Mouse (Mus musculus) midbrain, embryonic 12.5 days (tissue): ENCODE data around the gene Add3. TPM values are rescaled to one million over a fixed set of nuclear protein-coding genes. Genes with fewer than 3 reads are reported as not detected.

Source experiments
- ATAC-seq: fragments of 200-750 bp; cut with Nextera tagmentation; 2 replicates; pipeline ENCODE4 v1.8.0; 2017; ENCODE audit warnings: low read depth, moderate TSS enrichment, moderate library complexity; ENCODE audit not compliant: low FRiP score
- H3K27ac ChIP-seq: fragments of 300-500 bp; sonication (generic); replicated peaks from 2 replicates; pipeline ENCODE4 v1.5.1; 2016; ENCODE audit warnings: mild to moderate bottlenecking
- H3K27me3 ChIP-seq: fragments of 300-500 bp; sonication (generic); 2 replicates; pipeline ENCODE4 v1.6.1; 2016; ENCODE audit warnings: mild to moderate bottlenecking
- H3K36me3 ChIP-seq: fragments of 300-500 bp; sonication (generic); 2 replicates; pipeline ENCODE4 v1.6.1; 2016
- H3K4me1 ChIP-seq: fragments of 300-500 bp; sonication (generic); 2 replicates; pipeline ENCODE4 v1.6.1; 2016
- H3K4me2 ChIP-seq: fragments of 300-500 bp; sonication (generic); replicated peaks from 2 replicates; pipeline ENCODE4 v1.6.1; 2016; ENCODE audit warnings: mild to moderate bottlenecking, moderate library complexity
- H3K4me3 ChIP-seq: fragments of 300-500 bp; sonication (generic); 2 replicates; pipeline ENCODE4 v1.5.1; 2016; ENCODE audit warnings: mild to moderate bottlenecking
- H3K9ac ChIP-seq: fragments of 300-500 bp; sonication (generic); replicated peaks from 2 replicates; pipeline ENCODE4 v1.6.1; 2016; ENCODE audit warnings: mild to moderate bottlenecking, moderate library complexity
- H3K9me3 ChIP-seq: fragments of 300-500 bp; sonication (generic); 2 replicates; pipeline ENCODE4 v1.6.1; 2016; ENCODE audit warnings: mild to moderate bottlenecking
- WGBS: fragments of 180-500 bp; shearing (Covaris S2); methylation state at CpG from one replicate; pipeline ENCODE4 v1.1.7; 2016; 5-methylcytosine and 5-hydroxymethylcytosine counted together
- polyA plus RNA-seq: library from polyadenylated mRNA; unstranded; fragments of >200 nt; fragmentation: Nextera tagmentation; extraction: Ambion mirVana; gene quantifications from 2 replicates; pipeline ENCODE4 v1.2.1, GENCODE M21; 2016

The Add3 gene
- polyA plus RNA-seq, 1 experiment from 2014 or later, result 47.5 TPM

GRCm38 (mm10) chr19:53257631-53258560 lies 117.7 kb downstream of the Add3 start:
- Histone ChIP-seq H3K4me1 (0 out of 2 replicates have a peak, but pooled peaks cover 3% of the 10 kb centered on the region), H3K9ac (no peak overlapping the region), H3K4me3 (no peak overlapping the region), H3K27ac (no peak overlapping the region), H3K27me3 (no peaks in the 10 kb centered on the region), H3K36me3 (no peaks in the 10 kb centered on the region), H3K9me3 (0 out of 2 replicates have a peak, but pooled peaks cover 5% of the 10 kb centered on the region), H3K4me2 (no peak overlapping the region)
- ATAC-seq, result no peak
- WGBS, result 91% methylated on average over 15 of the region's 15 CpGs

DNA sequence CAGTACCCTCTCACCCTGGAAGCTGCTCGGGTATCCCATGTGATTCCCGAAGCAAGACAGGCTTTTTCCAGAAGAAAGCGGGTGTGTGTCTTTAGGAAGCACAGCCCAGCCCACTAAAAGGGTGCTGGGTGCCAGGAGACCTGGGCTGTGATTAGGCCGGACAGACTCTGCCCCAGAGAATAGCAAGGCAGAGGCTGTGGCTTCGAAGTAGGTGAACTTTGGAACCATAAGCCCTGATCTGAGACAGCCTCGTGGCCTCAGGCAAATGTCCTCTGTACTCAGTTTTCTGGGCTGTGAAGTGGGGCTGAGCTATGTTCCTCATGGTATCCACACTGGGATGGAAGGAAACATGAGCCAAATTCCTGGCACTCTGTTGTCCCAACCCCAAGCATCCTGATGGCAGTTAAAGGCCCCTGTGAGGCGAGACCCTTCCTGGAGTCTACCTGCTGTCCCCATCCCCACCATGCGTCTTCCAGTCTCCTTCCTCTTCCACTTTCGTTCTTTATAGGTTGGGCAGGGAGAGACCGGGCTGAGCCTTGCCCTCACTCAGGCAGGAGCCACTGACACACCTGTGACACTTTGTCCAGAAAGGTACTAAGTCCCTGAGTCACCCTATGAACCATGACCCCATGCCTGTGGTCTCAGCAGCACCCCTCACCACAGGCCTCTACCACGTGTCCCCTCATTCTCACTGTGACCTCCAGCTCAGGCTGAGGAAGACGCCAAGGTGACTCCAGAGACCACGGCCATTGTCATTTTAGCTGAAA lies 118.7 kb downstream of the Add3 start:
- Histone ChIP-seq H3K27ac (no peak overlapping the region), H3K4me2 (no peak overlapping the region), H3K9ac (no peak overlapping the region), H3K4me1 (peaks cover 4% of the 10 kb centered on the region; the same call in 1 of the 2 replicates), H3K4me3 (no peak overlapping the region), H3K27me3 (no peaks in the 10 kb centered on the region), H3K36me3 (no peaks in the 10 kb centered on the region), H3K9me3 (0 out of 2 replicates have a peak, but pooled peaks cover 5% of the 10 kb centered on the region)
- WGBS, result 90% methylated on average over 13 of the region's 13 CpGs
- ATAC-seq, result peak; percentile 4; the same call in 1 of the 2 replicates

- Histone ChIP-seq H3K9me3 (0 out of 2 replicates have a peak, but pooled peaks cover 5% of the 10 kb centered on the region), H3K4me1 (peaks cover 8% of the 10 kb centered on the region; the same call in 1 of the 2 replicates), H3K27me3 (no peaks in the 10 kb centered on the region), H3K4me2 (no peak overlapping the region), H3K36me3 (no peaks in the 10 kb centered on the region), H3K4me3 (no peak overlapping the region), H3K27ac (no peak overlapping the region), H3K9ac (no peak overlapping the region)
- 73% methylated on average over 5 of the region's 5 CpGs for whole genome bisulfite sequencing
- peak; percentile 53; the same call in 1 of the 2 replicates for ATAC-seq
These were observed 119.3 kb downstream of the Add3 start for GRCm38 (mm10) chr19:53259541-53259940.

DNA sequence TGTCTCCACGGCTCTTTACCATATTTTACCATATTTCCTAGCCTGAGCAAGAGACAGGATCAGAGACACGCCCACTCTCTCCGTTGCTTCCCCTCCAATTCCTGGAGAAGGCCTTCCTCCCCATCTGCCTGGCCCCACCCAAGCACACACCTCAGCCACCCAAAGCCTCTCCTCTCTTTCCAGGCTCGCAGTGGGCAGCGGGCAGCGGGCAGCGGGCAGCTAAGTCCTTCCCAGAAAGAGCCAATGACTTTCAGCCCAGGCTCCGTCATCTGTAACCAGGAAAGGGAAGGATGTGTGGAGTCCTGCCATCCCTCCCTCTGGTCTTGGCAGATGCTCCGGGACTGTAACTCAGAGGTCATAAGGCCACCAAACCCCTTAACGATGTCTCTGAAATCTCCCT lies 120.0 kb downstream of the Add3 start:
- 77% methylated on average over 10 of the region's 10 CpGs for WGBS
- no peak overlapping the region for H3K9ac ChIP-seq
- H3K9me3 ChIP-seq, result 0 out of 2 replicates have a peak, but pooled peaks cover 5% of the 10 kb centered on the region
- no peak overlapping the region for H3K4me3 ChIP-seq
- H3K36me3 ChIP-seq, result no peaks in the 10 kb centered on the region
- no peak overlapping the region for H3K27ac ChIP-seq
- no peaks in the 10 kb centered on the region for H3K27me3 ChIP-seq
- H3K4me1 ChIP-seq, result peaks cover 8% of the 10 kb centered on the region; the same call in 1 of the 2 replicates
- ATAC-seq, result no peak
- H3K4me2 ChIP-seq, result no peak overlapping the region

DNA sequence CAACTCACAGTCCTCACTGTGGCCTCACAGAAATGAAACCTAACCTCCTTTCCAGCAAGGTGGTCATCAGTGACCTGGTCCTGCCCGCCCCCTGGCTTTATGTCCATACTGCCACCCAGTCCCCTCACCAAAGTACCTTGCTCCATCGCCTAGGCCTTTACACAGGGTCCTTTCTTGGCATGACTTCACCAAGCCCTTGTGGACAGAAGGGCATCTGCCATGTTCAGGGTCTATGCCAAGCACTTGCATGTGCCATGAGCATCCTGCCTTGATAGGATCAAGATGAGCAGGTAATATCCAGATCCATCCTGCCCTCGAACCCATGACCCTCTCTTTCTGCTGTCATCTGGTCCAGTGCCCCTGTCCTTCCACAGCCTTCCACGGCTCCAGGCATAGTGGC lies 120.6 kb downstream of the Add3 start:
- no peak overlapping the region for H3K27ac ChIP-seq
- H3K9ac ChIP-seq, result no peak overlapping the region
- ATAC-seq, result no peak
- H3K4me2 ChIP-seq, result no peak overlapping the region
- no peak overlapping the region for H3K4me3 ChIP-seq
- peaks cover 8% of the 10 kb centered on the region for H3K4me1 ChIP-seq
- H3K27me3 ChIP-seq, result no peaks in the 10 kb centered on the region
- 0 out of 2 replicates have a peak, but pooled peaks cover 5% of the 10 kb centered on the region for H3K9me3 ChIP-seq
- 89% methylated on average over 4 of the region's 4 CpGs for WGBS
- no peaks in the 10 kb centered on the region for H3K36me3 ChIP-seq

DNA sequence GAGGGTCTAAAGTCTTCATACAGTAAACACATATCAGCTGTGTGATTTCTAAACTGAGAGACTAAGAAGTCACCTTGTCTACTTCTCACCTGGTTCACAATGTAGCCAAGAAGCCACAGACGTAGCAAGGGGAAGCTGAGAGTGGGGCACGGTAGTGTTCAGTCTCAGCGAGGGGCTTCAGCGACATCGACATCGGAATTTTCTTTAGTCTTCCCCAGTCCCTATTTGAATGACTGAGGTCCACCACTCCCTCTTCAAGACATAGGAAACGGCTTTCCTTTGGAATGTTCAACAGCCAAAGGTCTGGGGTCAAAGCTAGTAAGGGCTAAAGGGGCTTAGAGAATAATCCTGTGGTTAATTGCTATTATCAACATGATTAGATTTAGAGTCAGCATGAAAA lies 121.8 kb downstream of the Add3 start:
- Histone ChIP-seq H3K27me3 (no peaks in the 10 kb centered on the region), H3K36me3 (no peaks in the 10 kb centered on the region), H3K9ac (no peak overlapping the region), H3K27ac (no peak overlapping the region), H3K4me3 (no peak overlapping the region), H3K9me3 (no peaks in the 10 kb centered on the region), H3K4me2 (no peak overlapping the region), H3K4me1 (peaks cover 8% of the 10 kb centered on the region)
- 69% methylated on average over 7 of the region's 7 CpGs for WGBS
- no peak for ATAC-seq

- H3K27me3 ChIP-seq, result no peaks in the 10 kb centered on the region
- peak; percentile 51; the same call in 1 of the 2 replicates for ATAC-seq
- H3K9ac ChIP-seq, result no peak overlapping the region
- H3K27ac ChIP-seq, result no peak overlapping the region
- H3K4me2 ChIP-seq, result peak overlapping the region; percentile 14; the same call in 1 of the 2 replicates
- H3K9me3 ChIP-seq, result no peaks in the 10 kb centered on the region
- peaks cover 8% of the 10 kb centered on the region for H3K4me1 ChIP-seq
- no peaks in the 10 kb centered on the region for H3K36me3 ChIP-seq
- WGBS, result 30% methylated on average over 23 of the region's 23 CpGs
- H3K4me3 ChIP-seq, result no peak overlapping the region
These were observed 123.9 kb downstream of the Add3 start for GRCm38 (mm10) chr19:53263859-53264733.

GRCm38 (mm10) chr19:53264821-53265727 lies 124.8 kb downstream of the Add3 start:
- Histone ChIP-seq H3K27ac (no peak overlapping the region), H3K4me3 (no peak overlapping the region), H3K36me3 (no peaks in the 10 kb centered on the region), H3K4me2 (no peak overlapping the region; the same call in 1 of the 2 replicates), H3K9ac (no peak overlapping the region), H3K9me3 (no peaks in the 10 kb centered on the region), H3K27me3 (no peaks in the 10 kb centered on the region), H3K4me1 (peaks cover 5% of the 10 kb centered on the region)
- WGBS, result 59% methylated on average over 12 of the region's 12 CpGs
- 0 out of 2 replicates have a peak, but pooled peaks have one; percentile 9 for ATAC-seq

DNA sequence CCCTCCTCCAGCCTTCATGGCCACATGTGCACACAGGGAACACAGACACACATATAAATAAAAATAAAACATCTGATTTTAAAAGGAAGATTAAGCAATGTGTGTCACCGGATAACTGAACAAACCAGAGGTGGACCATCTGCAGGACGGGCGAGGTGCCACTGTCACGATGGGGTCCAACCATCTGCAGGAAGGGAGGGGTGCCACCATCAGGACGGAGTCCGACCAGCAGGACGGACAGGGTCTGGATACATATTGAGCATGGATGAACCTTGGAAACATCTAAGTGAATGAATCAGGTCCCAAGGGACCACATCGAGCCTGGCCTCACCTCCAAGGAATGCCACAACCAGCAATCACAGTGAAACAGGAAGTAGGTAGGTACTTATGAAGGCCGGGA lies 127.1 kb downstream of the Add3 start:
- Histone ChIP-seq H3K36me3 (no peaks in the 10 kb centered on the region), H3K4me1 (peaks cover 5% of the 10 kb centered on the region), H3K27ac (no peak overlapping the region), H3K27me3 (no peaks in the 10 kb centered on the region), H3K9me3 (no peaks in the 10 kb centered on the region), H3K4me2 (no peak overlapping the region), H3K9ac (no peak overlapping the region), H3K4me3 (no peak overlapping the region)
- ATAC-seq, result no peak
- WGBS, result 90% methylated on average over 9 of the region's 9 CpGs

DNA sequence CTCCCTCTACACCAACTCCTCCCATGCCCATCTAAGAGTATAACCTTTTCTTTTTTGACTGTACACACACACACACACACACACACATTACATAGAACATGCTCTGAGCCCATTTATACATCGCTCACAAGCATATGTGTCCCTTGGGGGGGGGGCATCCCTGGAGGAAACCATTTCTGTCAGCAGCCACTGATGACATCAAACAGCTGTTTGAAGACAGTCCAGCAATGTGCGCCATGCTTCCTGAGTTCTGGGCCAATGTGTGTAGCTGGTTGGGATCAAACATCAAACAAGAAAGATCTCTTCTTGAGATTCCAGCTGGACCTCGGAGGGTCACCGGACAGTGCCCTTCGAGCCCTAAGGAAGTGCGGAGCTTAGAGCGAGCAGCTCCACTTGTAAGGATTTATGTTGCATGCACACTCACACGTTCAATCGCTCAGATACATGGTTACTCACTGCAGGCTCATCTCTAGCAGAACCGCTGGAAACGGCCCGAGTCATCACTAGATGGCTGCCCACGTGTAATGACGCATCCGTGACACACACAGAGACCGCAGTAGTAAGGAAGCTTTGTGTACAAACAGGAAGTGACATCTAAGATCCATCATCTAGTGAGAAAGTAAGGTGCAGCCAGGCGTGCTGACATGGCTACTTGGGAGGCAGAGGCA lies 132.9 kb downstream of the Add3 start:
- ATAC-seq, result no peak
- 94% methylated on average over 17 of the region's 17 CpGs for WGBS
- Histone ChIP-seq H3K27me3 (no peaks in the 10 kb centered on the region), H3K4me3 (no peak overlapping the region), H3K36me3 (no peaks in the 10 kb centered on the region), H3K9ac (no peak overlapping the region), H3K9me3 (no peaks in the 10 kb centered on the region), H3K4me2 (no peak overlapping the region), H3K27ac (no peak overlapping the region), H3K4me1 (no peaks in the 10 kb centered on the region)
